Mouse (Mus musculus): ENCODE measurements around the gene Cdh4. TPM values are rescaled to one million over a fixed set of nuclear protein-coding genes. Genes with fewer than 3 reads are reported as not detected.

Gene Cdh4
- total RNA-seq, 2 experiments from 2014 or later: 5.2 to 11.7 TPM

DNA sequence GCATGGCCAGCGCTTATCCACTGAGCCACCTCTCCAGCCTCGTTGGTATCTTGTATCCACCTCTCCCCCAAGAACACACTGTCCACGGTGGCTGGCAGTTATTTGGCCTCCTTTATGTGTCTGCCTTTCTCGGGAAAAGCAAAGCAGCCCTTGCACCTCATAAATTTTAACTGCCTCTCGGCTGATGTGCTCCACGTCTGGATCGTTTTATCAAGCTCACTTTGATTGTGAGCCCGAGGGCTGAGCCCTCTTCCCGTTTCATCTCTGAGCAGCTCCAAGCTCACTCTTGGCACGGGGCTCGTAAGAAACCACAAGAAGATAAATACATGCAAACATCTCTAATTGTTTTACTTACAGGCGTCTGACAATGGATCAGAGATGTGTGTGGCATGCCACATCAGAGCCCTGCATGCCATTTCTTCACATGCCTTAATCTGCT is 245.0 kb downstream of the Cdh4 start:
- intact Hi-C loops (cut with DNase I): no loop called here

DNA sequence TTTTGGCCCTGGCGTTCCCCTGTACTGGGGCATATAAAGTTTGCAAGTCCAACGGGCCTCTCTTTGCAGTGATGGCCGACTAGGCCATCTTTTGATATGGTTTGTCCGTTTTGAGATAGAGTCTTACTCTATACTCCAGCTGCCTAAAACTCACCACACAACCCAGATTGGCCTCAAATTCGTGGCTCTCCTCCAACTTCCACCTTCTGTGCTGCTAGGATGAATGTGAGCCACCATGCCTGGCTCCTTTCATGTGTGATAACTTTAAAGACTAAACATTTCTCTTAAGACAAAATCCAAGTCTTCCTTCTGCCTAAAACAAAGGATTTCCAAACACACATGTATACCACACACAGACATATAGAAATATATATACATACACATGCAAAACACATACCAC is 246.7 kb downstream of the Cdh4 start:
- DNase-seq: no peak
- TF ChIP-seq CTCF (IDR thresholded peaks at IDR 0.05): no peak
- Histone ChIP-seq H3K4me3 (no peak overlapping the region), H3K27ac (no peak overlapping the region)
- intact Hi-C loops (cut with DNase I): no loop called here

More for the DNA sequence above, 245.0 kb downstream of the Cdh4 start:
- H3K4me3 ChIP-seq: no peak overlapping the region
- no peak overlapping the region for H3K27ac ChIP-seq
- no peak for DNase-seq
- TF ChIP-seq CTCF (IDR thresholded peaks at IDR 0.05): no peak

DNA sequence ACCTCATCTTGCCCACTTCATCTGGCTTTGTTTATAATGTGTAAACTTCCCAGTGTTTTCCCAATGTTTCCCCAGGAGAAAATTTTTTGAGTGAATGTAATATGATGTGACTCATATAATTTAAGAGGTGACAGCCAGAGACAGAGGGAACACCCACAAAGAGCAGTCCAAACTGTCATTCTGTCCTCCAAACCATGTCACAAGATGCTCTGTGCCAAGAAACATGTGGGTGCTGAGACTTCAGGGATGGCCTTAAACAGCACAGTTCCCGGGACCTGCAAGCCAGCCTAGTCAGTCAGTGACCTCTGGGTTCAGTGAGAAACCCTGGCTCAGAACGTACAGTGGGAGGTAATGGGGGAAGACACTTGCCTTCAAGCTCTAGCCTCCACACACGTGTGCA is 247.5 kb downstream of the Cdh4 start:
- Histone ChIP-seq H3K27ac (no peak overlapping the region), H3K4me3 (no peak overlapping the region)
- intact Hi-C loops (cut with DNase I): no loop called here
- no peak for TF ChIP-seq CTCF (IDR thresholded peaks at IDR 0.05)
- no peak for DNase-seq

DNA sequence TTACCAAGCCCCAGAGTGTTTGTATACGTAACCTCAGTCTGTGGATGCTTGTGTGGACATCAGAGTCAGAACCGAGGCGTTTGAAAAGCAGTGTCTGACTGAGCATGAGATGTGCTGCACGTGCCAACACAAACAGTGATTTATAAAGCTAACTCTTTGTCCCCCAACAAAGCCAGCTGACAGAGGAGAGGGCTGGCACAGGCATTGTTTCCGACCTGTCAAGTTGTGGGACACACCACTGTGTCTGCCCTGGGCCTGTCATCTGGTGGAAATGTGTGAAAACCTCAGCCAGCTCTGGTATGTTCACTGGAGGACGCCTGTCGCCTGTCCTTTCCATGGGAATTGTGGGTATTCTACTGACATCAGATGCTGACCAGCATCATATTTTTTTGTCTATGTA is 248.3 kb downstream of the Cdh4 start:
- TF ChIP-seq CTCF (IDR thresholded peaks at IDR 0.05): no peak

DNA sequence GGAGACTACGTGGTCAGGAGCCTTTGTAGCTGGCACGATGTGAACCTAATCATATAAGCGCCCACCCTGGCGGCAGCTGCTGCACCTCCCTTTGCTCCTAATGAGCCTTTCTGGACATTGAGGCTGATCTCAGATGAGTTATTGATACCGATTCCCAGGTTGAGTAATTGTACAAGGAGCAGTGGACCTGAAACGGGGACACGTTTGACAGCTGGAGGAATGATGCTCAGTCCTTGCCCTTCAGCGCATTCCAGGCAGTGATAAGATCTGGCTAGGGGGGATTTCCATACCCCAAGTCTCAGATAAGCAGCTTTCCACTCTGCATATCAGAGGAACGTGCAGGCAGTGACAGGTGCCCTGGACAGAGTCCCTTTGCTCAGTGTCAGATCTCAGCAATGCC is 252.7 kb downstream of the Cdh4 start:
- Histone ChIP-seq H3K27ac (no peak overlapping the region), H3K4me3 (no peak overlapping the region)
- DNase-seq: no peak
- TF ChIP-seq CTCF (IDR thresholded peaks at IDR 0.05): no peak
- intact Hi-C loops (cut with DNase I): no loop called here

More for the DNA sequence above, 248.3 kb downstream of the Cdh4 start:
- Histone ChIP-seq H3K4me3 (no peak overlapping the region), H3K27ac (no peak overlapping the region)
- intact Hi-C loops (cut with DNase I): no loop called here
- DNase-seq: no peak

DNA sequence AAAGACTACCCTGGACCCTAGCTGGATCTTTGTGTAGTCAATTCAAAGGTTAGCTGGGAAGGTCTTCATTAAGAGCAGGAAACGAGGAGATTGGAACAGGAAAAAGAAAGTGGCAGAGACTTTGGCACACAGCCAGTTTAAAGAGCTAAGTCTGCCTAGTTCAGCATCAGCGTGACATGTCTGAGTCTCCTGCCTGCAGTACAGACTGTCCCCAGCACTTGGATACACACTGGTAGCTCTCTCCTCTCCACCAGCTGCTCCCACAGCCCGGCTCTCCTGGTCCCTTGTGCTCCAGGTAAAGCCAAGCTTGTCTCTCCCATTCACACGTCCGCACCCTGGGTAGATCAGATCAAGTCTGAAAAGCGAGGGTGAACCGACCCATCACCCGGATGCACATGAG is 255.4 kb downstream of the Cdh4 start:
- no peak overlapping the region for H3K27ac ChIP-seq
- DNase-seq: no peak
- TF ChIP-seq CTCF (IDR thresholded peaks at IDR 0.05): no peak
- H3K4me3 ChIP-seq: no peak overlapping the region
- intact Hi-C loops (cut with DNase I): no loop called here

DNA sequence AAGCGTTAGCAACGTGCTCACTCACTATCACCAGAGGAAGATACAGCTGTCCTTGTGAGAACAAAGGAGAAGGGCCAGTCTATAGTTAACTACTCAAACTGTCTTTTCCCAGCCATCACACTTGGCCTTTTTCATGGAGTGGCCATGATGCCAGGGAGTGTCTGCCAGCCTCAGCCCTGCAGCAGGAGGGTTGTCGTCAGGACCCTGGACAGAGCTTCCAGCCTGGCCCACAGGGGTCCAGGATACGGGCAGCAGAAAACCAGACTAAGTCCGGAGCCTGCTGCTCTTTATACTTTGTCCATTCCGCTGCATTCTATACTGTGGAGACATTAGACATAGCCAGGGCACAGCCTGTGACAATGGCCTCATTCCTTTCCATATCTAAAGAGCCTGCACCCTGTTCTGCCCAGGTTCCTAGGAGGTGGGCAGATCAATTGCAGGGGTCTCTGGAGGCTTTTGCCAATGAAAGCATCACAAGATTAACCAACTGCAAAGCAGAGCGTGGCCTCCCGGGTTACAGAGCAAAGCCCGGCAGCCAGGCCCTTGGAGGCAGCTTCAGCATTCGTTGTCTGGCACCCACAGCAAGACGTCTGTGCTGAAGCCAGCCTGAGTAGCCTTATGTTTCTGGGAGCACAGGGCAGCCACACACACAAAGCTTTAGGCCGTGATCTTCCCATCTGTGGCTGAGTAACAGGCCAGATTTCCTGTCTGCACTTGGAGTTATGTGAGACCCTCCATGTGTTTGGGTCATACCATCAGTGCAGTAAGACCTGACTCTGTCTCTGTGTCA is 256.2 kb downstream of the Cdh4 start:
- H3K4me3 ChIP-seq: no peak overlapping the region
- no peak for TF ChIP-seq CTCF (IDR thresholded peaks at IDR 0.05)
- DNase-seq: no peak
- no peak overlapping the region for H3K27ac ChIP-seq
- intact Hi-C loops (cut with DNase I): no loop called here

DNA sequence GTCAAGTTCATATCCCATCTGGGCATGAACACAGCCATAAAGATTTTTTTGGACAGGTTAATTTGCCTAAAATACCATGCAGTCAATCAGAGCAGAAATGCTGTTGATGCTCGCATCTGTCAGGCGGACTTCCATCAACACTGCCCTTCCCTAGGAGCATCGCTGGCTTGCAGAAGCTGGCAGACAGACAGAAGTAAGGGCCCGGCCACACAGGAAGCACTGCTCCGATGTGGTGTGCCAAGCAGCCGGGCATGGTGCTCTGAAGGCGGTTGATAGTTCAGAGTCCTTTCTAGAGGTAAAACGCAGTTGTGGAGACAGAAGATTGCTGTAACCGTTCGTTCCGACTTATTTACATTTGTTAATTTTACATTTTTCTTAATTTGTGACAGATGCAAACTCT is 262.8 kb downstream of the Cdh4 start:
- intact Hi-C loops (cut with DNase I): no loop called here
- H3K4me3 ChIP-seq: no peak overlapping the region
- DNase-seq: no peak
- H3K27ac ChIP-seq: no peak overlapping the region
- no peak for TF ChIP-seq CTCF (IDR thresholded peaks at IDR 0.05)

DNA sequence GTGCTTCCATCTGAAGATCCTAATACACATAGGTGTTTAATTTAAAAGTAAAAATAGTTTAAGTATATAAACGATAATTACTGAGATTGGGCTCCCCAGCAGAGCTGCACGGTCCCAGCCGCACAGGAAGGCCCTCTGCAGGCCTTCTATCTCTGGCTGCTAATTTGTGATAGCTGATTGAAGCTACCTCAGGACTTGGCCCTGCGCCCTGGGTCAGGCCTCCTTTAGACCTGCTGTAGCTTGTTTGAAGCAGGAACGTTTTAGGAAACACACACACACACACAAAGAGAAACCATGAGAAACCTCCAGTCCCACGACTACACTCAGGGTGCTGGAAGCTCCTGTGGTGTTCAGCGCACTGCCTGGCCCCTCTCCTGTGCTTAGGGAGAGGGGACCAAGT is 263.2 kb downstream of the Cdh4 start:
- Histone ChIP-seq H3K27ac (no peak overlapping the region), H3K4me3 (no peak overlapping the region)
- TF ChIP-seq CTCF (IDR thresholded peaks at IDR 0.05): no peak
- intact Hi-C loops (cut with DNase I): no loop called here
- no peak for DNase-seq

DNA sequence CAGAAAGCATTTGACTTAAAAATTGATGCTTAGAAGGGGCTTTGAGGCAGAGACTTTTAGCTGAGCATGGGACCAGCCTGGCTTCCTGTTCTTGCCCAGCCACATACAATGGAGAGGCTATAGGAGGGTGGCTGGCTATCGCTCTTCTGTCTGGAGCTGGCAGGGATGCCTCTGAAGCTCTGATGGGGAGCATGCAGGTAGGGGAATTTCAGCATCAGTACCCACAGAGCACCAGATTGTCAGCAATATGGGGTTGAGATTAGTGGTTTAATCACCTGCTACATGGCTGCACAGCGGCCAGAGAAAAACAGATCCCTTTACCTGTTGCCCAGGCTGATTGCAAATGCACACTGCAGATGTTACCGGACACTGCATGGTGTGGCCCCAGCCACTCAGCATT is 264.4 kb downstream of the Cdh4 start:
- Histone ChIP-seq H3K27ac (no peak overlapping the region), H3K4me3 (no peak overlapping the region)
- TF ChIP-seq CTCF (IDR thresholded peaks at IDR 0.05): no peak
- DNase-seq: no peak
- intact Hi-C loops (cut with DNase I): no loop called here

DNA sequence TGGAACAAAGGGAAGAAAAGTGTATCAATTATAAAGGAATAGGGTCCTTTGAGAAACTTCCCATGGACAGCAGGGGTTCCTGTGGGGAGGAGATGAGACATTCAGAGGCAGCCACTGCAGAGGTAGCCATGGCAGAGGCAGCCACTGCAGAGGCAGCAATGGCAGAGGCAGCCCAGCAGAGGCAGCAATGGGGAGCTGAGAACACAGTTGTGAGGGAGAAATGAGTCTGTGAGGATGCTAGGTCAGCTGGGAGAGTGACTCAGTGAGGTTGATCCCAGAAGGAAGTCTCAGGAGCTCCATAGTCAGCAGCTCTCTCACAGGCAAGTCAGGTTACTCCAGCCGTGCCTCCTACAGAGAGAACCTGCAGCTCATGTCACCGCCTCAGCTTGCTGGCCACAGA is 266.9 kb downstream of the Cdh4 start:
- Histone ChIP-seq H3K4me3 (no peak overlapping the region), H3K27ac (no peak overlapping the region)
- no peak for DNase-seq
- intact Hi-C loops (cut with DNase I): no loop called here
- no peak for TF ChIP-seq CTCF (IDR thresholded peaks at IDR 0.05)

DNA sequence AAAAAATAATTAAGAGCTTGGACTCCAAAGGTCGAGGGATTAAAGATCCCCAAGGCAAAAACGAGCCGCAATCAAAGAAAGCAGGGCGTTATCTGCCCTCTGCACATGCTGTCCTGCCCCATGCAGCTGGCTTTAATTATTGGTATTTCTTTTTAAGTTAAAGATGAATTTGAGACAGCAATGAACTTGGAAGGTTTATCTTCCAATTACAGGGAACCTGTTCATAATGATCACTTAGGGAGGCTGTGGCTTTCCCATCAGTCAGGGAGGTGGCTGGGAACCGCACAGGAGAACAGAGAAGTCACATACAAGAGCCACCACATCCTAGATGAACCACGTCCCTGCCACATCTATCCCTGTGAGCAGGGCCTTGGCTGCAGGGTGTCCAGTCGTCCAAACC is 270.5 kb downstream of the Cdh4 start:
- Histone ChIP-seq H3K4me3 (no peak overlapping the region), H3K27ac (no peak overlapping the region)
- DNase-seq: no peak
- intact Hi-C loops (cut with DNase I): no loop called here
- no peak for TF ChIP-seq CTCF (IDR thresholded peaks at IDR 0.05)

DNA sequence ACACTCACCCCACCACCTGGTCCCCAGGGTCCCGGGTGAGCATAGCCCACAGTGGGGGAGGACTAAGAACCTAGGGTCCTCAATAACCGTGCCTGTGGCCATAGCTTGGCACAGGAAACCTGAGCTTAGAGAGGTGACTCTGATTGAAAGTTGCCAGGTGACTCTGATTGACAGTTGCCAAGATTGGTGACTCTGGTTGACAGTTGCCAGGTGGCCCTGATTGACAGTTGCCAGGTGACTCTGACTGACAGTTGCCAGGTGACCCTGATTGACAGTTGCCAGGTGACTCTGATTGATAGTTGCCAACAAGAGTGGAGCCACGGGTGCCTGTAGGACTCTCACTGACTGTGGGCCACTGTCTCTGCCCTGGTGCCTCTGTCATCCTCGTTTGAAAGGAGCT is 271.1 kb downstream of the Cdh4 start:
- no peak for TF ChIP-seq CTCF (IDR thresholded peaks at IDR 0.05)
- H3K4me3 ChIP-seq: no peak overlapping the region
- DNase-seq: peak; percentile 66
- no peak overlapping the region for H3K27ac ChIP-seq
- intact Hi-C loops (cut with DNase I): no loop called here

DNA sequence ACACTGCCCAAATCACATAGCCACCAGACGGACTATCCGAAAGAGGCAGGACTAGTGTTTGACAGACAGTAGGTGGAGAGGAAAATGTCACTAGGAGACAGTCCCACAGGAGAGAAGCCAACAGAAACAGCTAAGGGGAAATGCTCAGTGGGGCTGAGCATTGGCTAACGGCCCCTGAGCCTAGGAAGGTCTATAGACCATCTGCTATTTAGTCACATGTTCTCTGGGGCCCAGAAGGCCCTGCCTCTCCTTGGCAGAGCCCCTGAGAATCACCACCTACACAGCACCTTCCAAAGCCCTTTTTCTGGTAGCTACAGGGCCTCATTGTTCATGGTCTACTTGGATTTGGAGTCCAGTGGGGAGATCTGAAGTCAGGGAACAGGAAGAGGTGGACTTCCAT is 271.9 kb downstream of the Cdh4 start:
- intact Hi-C loops (cut with DNase I): no loop called here
- DNase-seq: no peak
- H3K4me3 ChIP-seq: no peak overlapping the region
- H3K27ac ChIP-seq: no peak overlapping the region
- TF ChIP-seq CTCF (IDR thresholded peaks at IDR 0.05): no peak
